Mouse (Mus musculus) midbrain, embryonic 10.5 days (tissue): ENCODE results near the gene Tmod2. TPM values are rescaled to one million over a fixed set of nuclear protein-coding genes. Genes with fewer than 3 reads are reported as not detected.

Experiments
- DNase-seq: peaks from one replicate; pipeline ENCODE4 v3.0.0-alpha.2; 2017; ENCODE audit warnings: low spot score
- H3K27ac ChIP-seq: fragments of 300-500 bp; sonication (generic); replicated peaks from 2 replicates; pipeline ENCODE4 v1.5.1; 2016; ENCODE audit warnings: mild to moderate bottlenecking
- H3K27me3 ChIP-seq: fragments of 300-500 bp; sonication (generic); 2 replicates; pipeline ENCODE4 v1.6.1; 2016; ENCODE audit warnings: low read depth, mild to moderate bottlenecking; ENCODE audit not compliant: poor library complexity, severe bottlenecking
- H3K36me3 ChIP-seq: fragments of 300-500 bp; sonication (generic); 2 replicates; pipeline ENCODE4 v1.6.1; 2016; ENCODE audit warnings: mild to moderate bottlenecking, moderate library complexity
- H3K4me1 ChIP-seq: fragments of 300-500 bp; sonication (generic); 2 replicates; pipeline ENCODE4 v1.6.1; 2016
- H3K4me3 ChIP-seq: fragments of 300-500 bp; sonication (generic); 2 replicates; pipeline ENCODE4 v1.5.1; 2016; ENCODE audit warnings: mild to moderate bottlenecking, moderate library complexity
- H3K9me3 ChIP-seq: fragments of 300-500 bp; sonication (generic); replicated peaks from 2 replicates; pipeline ENCODE4 v1.6.1; 2016; ENCODE audit warnings: mild to moderate bottlenecking
- WGBS: fragments of 180-500 bp; shearing (Covaris S2); methylation state at CpG from one replicate; pipeline ENCODE4 v1.1.7; 2016; 5-methylcytosine and 5-hydroxymethylcytosine counted together
- polyA plus RNA-seq: library from polyadenylated mRNA; unstranded; fragments of >200 nt; fragmentation: Nextera tagmentation; extraction: Ambion mirVana; gene quantifications from 2 replicates; pipeline ENCODE4 v1.2.1, GENCODE M21; 2016

The Tmod2 gene
- polyA plus RNA-seq, 1 experiment from 2014 or later, result 39.1 TPM

DNA sequence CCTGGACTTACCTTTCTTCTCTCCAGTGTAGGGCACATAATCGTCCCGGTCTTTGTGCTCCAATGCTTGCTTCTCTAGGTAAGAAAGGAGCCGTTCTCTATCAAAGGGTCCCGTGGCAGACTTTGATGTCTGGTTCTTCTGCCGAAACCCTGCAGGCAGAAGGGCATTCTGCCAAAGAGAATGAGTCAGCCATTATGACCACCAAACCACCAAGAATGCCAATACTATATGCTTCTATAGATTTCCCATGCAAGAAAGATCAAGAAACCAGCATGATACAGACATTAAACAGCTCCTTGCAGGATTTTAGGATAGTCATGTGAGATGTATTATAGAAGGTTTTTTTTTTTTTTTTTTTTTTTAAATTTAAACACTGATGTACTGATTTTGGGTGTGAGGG is 81.8 kb downstream of the Tmod2 start:
- no peaks in the 10 kb centered on the region for H3K27me3 ChIP-seq
- no peak overlapping the region for H3K27ac ChIP-seq
- no peak overlapping the region for H3K4me3 ChIP-seq
- H3K4me1 ChIP-seq, result no peaks in the 10 kb centered on the region
- peaks cover 31% of the 10 kb centered on the region for H3K36me3 ChIP-seq
- DNase-seq, result no peak
- 91% methylated on average over 5 of the region's 5 CpGs for WGBS
- H3K9me3 ChIP-seq, result no peaks in the 10 kb centered on the region

DNA sequence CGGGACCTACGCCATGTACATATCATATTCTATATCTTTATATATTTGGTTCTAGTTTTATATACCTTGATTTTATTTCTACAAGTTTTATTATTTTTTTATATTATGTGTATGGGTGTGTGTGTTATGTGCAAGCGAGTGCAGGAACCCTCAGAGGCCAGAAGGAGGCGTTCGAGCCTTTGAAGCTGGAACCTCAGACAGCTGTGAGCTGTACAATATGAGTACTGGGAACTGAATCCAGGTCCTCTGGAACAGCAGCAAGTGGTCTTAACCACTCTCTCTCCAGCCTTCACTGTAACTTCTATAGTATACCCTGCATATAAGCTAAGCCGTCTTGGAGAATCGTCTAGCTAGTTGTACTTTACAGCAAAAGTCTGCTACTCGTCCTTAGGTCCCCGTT is 83.0 kb downstream of the Tmod2 start:
- H3K36me3 ChIP-seq, result peaks cover 31% of the 10 kb centered on the region
- no peaks in the 10 kb centered on the region for H3K27me3 ChIP-seq
- no peaks in the 10 kb centered on the region for H3K4me1 ChIP-seq
- no peak overlapping the region for H3K27ac ChIP-seq
- H3K4me3 ChIP-seq, result no peak overlapping the region
- DNase-seq, result no peak
- 96% methylated on average over 9 of the region's 9 CpGs for WGBS
- H3K9me3 ChIP-seq, result no peaks in the 10 kb centered on the region

DNA sequence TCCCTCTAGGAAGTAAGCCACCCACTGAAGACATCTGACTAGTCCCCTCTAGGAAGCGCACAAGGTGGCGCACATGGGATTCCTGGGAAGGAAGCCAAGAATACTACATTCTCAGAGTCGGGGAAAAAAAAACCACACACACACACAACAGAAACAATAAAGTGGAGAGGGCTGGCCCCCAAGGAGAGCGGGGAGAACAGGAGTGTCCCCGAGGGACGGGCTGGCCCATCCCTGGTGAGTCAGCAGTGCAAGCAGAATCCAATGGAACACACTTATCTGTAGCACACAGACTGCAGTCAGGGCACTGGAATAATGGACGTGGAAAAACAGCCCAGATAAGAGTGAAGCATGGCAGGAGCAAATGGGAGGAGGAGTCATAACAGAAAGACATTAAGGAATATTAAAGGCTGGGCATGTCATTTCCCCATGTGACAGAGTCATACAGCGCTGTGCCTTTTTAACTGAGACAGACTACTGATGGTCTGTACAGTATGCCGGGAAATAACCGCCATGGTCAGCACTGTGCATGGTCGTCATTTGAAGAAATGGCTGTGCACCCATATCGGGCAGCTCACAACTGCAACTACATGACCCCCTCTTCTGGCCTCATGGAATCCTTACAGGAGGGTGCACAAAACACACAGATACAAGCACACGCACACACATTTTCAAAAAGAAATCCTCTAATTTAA is 83.6 kb downstream of the Tmod2 start:
- no peak for DNase-seq
- Histone ChIP-seq H3K9me3 (no peaks in the 10 kb centered on the region), H3K36me3 (peaks cover 31% of the 10 kb centered on the region), H3K4me3 (no peak overlapping the region), H3K27ac (no peak overlapping the region), H3K27me3 (no peaks in the 10 kb centered on the region), H3K4me1 (no peaks in the 10 kb centered on the region)
- WGBS, result 93% methylated on average over 13 of the region's 13 CpGs

DNA sequence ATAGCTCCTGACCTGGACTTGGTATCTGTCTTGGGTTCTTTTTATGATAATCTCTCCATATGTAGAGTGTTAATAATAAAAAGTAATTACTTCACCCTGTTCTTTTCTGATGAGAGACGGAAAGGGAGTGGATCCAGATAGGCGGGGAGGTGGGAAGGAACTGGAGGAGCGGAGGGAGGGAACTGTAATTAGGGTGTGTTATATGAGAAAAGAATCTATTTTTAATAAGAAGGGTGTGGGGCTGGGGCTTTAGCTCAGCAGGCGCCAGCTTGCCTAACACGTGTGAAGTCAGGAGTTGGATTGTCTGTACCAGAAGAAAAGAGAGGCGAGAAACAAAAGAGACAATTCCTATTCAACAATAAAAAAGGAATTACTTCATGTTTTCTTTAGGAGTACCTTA is 87.5 kb downstream of the Tmod2 start:
- Histone ChIP-seq H3K9me3 (no peaks in the 10 kb centered on the region), H3K36me3 (peaks cover 17% of the 10 kb centered on the region), H3K4me1 (no peaks in the 10 kb centered on the region), H3K4me3 (no peak overlapping the region), H3K27me3 (no peaks in the 10 kb centered on the region), H3K27ac (no peak overlapping the region)
- DNase-seq, result no peak
- 67% methylated on average over 6 of the region's 6 CpGs for WGBS

DNA sequence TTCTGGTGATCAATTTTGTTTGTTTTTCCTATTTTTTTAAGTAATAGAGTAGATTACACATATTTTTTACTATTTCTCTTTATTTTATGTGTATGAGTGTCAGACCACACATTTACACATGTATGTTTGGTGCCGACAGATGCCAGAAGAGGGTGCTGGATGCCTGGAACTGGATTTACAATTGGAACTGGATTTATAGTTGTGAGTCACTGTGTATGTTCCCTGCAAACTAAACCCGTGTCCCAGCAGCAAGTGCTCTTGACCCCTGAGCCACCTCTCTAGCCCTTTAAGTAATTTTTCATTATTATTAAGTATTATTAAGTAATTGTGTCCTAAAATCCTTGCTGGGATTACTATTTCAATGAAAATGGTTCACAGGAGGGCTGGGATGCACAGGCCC is 88.9 kb downstream of the Tmod2 start:
- WGBS, result 85% methylated on average over 2 of the region's 2 CpGs
- no peaks in the 10 kb centered on the region for H3K9me3 ChIP-seq
- H3K36me3 ChIP-seq, result peaks cover 7% of the 10 kb centered on the region
- H3K27ac ChIP-seq, result no peak overlapping the region
- no peak for DNase-seq
- H3K4me1 ChIP-seq, result peaks cover 8% of the 10 kb centered on the region; the same call in 1 of the 2 replicates
- no peak overlapping the region for H3K4me3 ChIP-seq
- H3K27me3 ChIP-seq, result no peaks in the 10 kb centered on the region

DNA sequence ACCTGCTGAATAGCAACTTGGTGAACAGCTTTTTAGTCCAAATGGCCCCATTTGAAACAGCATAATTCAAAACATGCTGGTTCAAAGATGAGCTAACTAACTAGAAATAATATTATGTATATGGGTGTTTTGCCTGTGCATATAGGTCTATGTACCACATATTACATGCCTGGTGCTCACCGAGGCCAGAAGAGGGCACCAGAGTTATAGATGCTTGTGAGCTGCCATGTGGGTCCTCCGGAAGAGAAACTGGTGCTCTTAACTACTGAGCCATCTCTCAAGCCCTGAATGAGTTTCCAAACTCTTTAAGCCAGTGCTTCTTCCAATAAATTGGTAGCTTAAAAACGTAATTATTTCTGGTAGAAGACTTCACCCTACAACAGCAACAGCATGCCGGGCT is 89.3 kb downstream of the Tmod2 start:
- Histone ChIP-seq H3K36me3 (peaks cover 7% of the 10 kb centered on the region), H3K27ac (no peak overlapping the region), H3K9me3 (no peaks in the 10 kb centered on the region), H3K4me1 (peaks cover 8% of the 10 kb centered on the region; the same call in 1 of the 2 replicates), H3K4me3 (no peak overlapping the region), H3K27me3 (no peaks in the 10 kb centered on the region)
- DNase-seq, result peak; percentile 24
- 58% methylated on average over 4 of the region's 4 CpGs for WGBS

DNA sequence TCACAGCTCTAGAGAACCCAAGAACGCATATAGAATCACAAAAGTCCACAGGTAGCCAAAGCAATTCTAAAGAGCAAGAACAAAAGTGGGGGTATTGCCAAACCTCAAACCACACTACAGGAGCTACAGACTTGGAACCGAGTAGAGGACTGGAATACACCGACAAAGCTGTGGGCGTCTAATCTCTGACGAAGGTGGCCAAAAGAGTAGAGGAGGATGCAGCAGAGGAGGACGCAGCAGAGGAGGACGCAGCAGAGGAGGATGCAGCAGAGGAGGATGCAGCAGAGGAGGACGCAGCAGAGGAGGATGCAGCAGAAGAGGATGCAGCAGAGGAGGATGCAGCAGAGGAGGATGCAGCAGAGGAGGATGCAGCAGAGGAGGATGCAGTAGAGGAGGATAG is 90.2 kb downstream of the Tmod2 start:
- no peaks in the 10 kb centered on the region for H3K9me3 ChIP-seq
- H3K27me3 ChIP-seq, result no peaks in the 10 kb centered on the region
- no peak overlapping the region for H3K27ac ChIP-seq
- no peak overlapping the region for H3K4me3 ChIP-seq
- no peak for DNase-seq
- peaks cover 8% of the 10 kb centered on the region; the same call in 1 of the 2 replicates for H3K4me1 ChIP-seq
- peaks cover 8% of the 10 kb centered on the region for H3K36me3 ChIP-seq
- WGBS, result 91% methylated on average over 8 of the region's 8 CpGs

DNA sequence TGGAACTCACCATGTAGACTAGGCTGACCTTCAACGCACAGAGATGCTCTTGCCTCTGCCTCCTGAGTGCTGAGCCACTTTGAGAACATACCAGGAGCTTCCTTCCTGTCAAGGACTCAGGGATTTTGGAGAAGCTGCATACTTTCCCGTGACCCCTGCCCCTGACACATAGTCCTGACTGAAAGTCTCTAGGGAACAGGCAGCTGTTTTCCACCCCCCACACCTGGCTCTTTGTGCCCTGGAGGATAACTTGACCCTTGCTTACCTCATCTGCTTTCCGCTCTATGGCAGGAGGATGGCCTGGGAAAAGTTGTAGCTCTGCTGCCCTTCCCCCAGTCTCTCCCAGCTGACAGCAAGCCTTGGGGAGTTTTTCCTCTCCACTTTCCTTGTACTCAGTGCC is 93.4 kb downstream of the Tmod2 start:
- DNase-seq, result no peak
- no peaks in the 10 kb centered on the region for H3K27me3 ChIP-seq
- H3K27ac ChIP-seq, result peak overlapping the region; percentile 20; the same call in 1 of the 2 replicates
- no peaks in the 10 kb centered on the region for H3K9me3 ChIP-seq
- H3K4me1 ChIP-seq, result peaks cover 8% of the 10 kb centered on the region; the same call in 1 of the 2 replicates
- no peak overlapping the region for H3K4me3 ChIP-seq
- WGBS, result 75% methylated on average over 3 of the region's 3 CpGs
- peaks cover 34% of the 10 kb centered on the region for H3K36me3 ChIP-seq

Other genes with a start within 250 kb of the Tmod2 start
- gene Mapk6, start 201.3 kb downstream of the Tmod2 start, polyA plus RNA-seq, result 138 and 156 TPM in 2 replicates
- gene Leo1, start 169.8 kb downstream of the Tmod2 start, polyA plus RNA-seq, result 49.4 and 52.3 TPM in 2 replicates
- 90.8 and 95.5 TPM in 2 replicates for gene Tmod3, start 51.7 kb downstream of the Tmod2 start, polyA plus RNA-seq
- 9.3 and 12.1 TPM in 2 replicates for gene Lysmd2, start 14.4 kb upstream of the Tmod2 start, polyA plus RNA-seq
- 25.3 and 45.8 TPM in 2 replicates for gene Scg3, start 72.7 kb upstream of the Tmod2 start, polyA plus RNA-seq
- 3.1 and 4.8 TPM in 2 replicates for gene Bmp5, start 164.0 kb upstream of the Tmod2 start, polyA plus RNA-seq